Mouse (Mus musculus) forebrain, embryonic 16.5 days (tissue): ENCODE measurements around the gene Mrpl44. TPM values are rescaled to one million over a fixed set of nuclear protein-coding genes. Genes with fewer than 3 reads are reported as not detected.

Experiments
- ATAC-seq: fragments of 200-750 bp; cut with Nextera tagmentation; 2 replicates; pipeline ENCODE4 v1.8.0; 2017; ENCODE audit warnings: mild to moderate bottlenecking, moderate library complexity
- H3K27ac ChIP-seq: fragments of 300-500 bp; sonication (generic); 2 replicates; pipeline ENCODE4 v1.5.1; 2014; ENCODE audit warnings: low read length, control low read depth
- H3K27me3 ChIP-seq: fragments of 300-500 bp; sonication (generic); replicated peaks from 2 replicates; pipeline ENCODE4 v1.6.1; 2014; ENCODE audit warnings: low read length; ENCODE audit not compliant: control insufficient read depth, insufficient read depth
- H3K36me3 ChIP-seq: fragments of 300-500 bp; sonication (generic); 2 replicates; pipeline ENCODE4 v1.6.1; 2014; ENCODE audit not compliant: control insufficient read depth, insufficient read depth
- H3K4me1 ChIP-seq: fragments of 300-500 bp; sonication (generic); replicated peaks from 2 replicates; pipeline ENCODE4 v1.6.1; 2014; ENCODE audit warnings: low read length; ENCODE audit not compliant: control insufficient read depth, insufficient read depth
- H3K4me2 ChIP-seq: fragments of 300-500 bp; sonication (generic); 2 replicates; pipeline ENCODE4 v1.6.1; 2014; ENCODE audit warnings: mild to moderate bottlenecking, low read length, control low read depth
- H3K4me3 ChIP-seq: fragments of 300-500 bp; sonication (generic); replicated peaks from 2 replicates; pipeline ENCODE4 v1.5.1; 2014; ENCODE audit warnings: mild to moderate bottlenecking, low read length, control low read depth
- H3K9ac ChIP-seq: fragments of 300-500 bp; sonication (generic); replicated peaks from 2 replicates; pipeline ENCODE4 v1.6.1; 2014; ENCODE audit warnings: low read depth, low read length, control low read depth
- H3K9me3 ChIP-seq: fragments of 300-500 bp; sonication (generic); 2 replicates; pipeline ENCODE4 v1.6.1; 2016; ENCODE audit warnings: low read length; ENCODE audit not compliant: control insufficient read depth
- WGBS: fragments of 180-500 bp; shearing (Covaris S2); extraction: QIAGEN DNeasy Blood & Tissue Kit; methylation state at CpG from one replicate; pipeline ENCODE4 v1.1.7; 2014; 5-methylcytosine and 5-hydroxymethylcytosine counted together
- polyA plus RNA-seq: library from polyadenylated mRNA; unstranded; fragments of >200 nt; fragmentation: Nextera tagmentation; extraction: Ambion mirVana; gene quantifications from 2 replicates; pipeline ENCODE4 v1.2.1, GENCODE M21; 2015

The Mrpl44 gene
- 44.3 TPM in 2 replicates for polyA plus RNA-seq

- H3K4me2 ChIP-seq: peak within 1 kb of the TSS; percentile 62
- H3K9me3 ChIP-seq: no peaks in the 10 kb centered on the region
- H3K27me3 ChIP-seq: no peaks in the 10 kb centered on the region
- peak within 1 kb of the TSS; percentile 82 for H3K27ac ChIP-seq
- under 1% methylated on average over 38 of the region's 38 CpGs for WGBS
- H3K36me3 ChIP-seq: peaks cover 17% of the 10 kb centered on the region
- peaks cover 4% of the 10 kb centered on the region for H3K4me1 ChIP-seq
- peak; percentile 100 for ATAC-seq
- H3K4me3 ChIP-seq: peak within 1 kb of the TSS; percentile 58
- H3K9ac ChIP-seq: peak within 1 kb of the TSS; percentile 71
These were observed at the start of gene Mrpl44, which contains the start of gene Wdfy1 for GRCm38 (mm10) chr1:79775927-79776458. Gene Mrpl44, plus strand, starts transcription at chr1:79776018. Gene Wdfy1, minus strand, starts transcription at chr1:79776143.

GRCm38 (mm10) chr1:79734794-79735193 lies 41.0 kb upstream of the Mrpl44 start:
- H3K4me3 ChIP-seq: no peak overlapping the region
- no peaks in the 10 kb centered on the region for H3K9me3 ChIP-seq
- H3K27ac ChIP-seq: no peak overlapping the region
- H3K4me1 ChIP-seq: no peaks in the 10 kb centered on the region
- H3K36me3 ChIP-seq: 0 out of 2 replicates have a peak, but pooled peaks cover 3% of the 10 kb centered on the region
- WGBS: 88% methylated on average over 5 of the region's 5 CpGs
- H3K27me3 ChIP-seq: no peaks in the 10 kb centered on the region
- no peak overlapping the region for H3K4me2 ChIP-seq
- no peak overlapping the region for H3K9ac ChIP-seq
- ATAC-seq: no peak

- H3K4me3 ChIP-seq: no peak overlapping the region
- H3K27me3 ChIP-seq: no peaks in the 10 kb centered on the region
- H3K9ac ChIP-seq: no peak overlapping the region
- H3K4me2 ChIP-seq: no peak overlapping the region
- H3K27ac ChIP-seq: no peak overlapping the region
- no peak for ATAC-seq
- H3K4me1 ChIP-seq: no peaks in the 10 kb centered on the region
- 0 out of 2 replicates have a peak, but pooled peaks cover 3% of the 10 kb centered on the region for H3K36me3 ChIP-seq
- WGBS: 92% methylated on average over 3 of the region's 3 CpGs
- H3K9me3 ChIP-seq: no peaks in the 10 kb centered on the region
These were observed 39.4 kb upstream of the Mrpl44 start for GRCm38 (mm10) chr1:79736408-79736807.

- no peak overlapping the region for H3K9ac ChIP-seq
- H3K27me3 ChIP-seq: no peaks in the 10 kb centered on the region
- 93% methylated on average over 2 of the region's 2 CpGs for WGBS
- no peaks in the 10 kb centered on the region for H3K36me3 ChIP-seq
- no peak for ATAC-seq
- H3K9me3 ChIP-seq: no peaks in the 10 kb centered on the region
- no peak overlapping the region for H3K27ac ChIP-seq
- no peak overlapping the region for H3K4me3 ChIP-seq
- no peak overlapping the region for H3K4me2 ChIP-seq
- H3K4me1 ChIP-seq: no peaks in the 10 kb centered on the region
These were observed 36.1 kb upstream of the Mrpl44 start for GRCm38 (mm10) chr1:79739726-79740125.

GRCm38 (mm10) chr1:79741002-79741401 lies 34.8 kb upstream of the Mrpl44 start:
- WGBS: 86% methylated on average over 4 of the region's 4 CpGs
- H3K9ac ChIP-seq: no peak overlapping the region
- H3K4me3 ChIP-seq: no peak overlapping the region
- no peak for ATAC-seq
- no peak overlapping the region for H3K4me2 ChIP-seq
- H3K4me1 ChIP-seq: no peaks in the 10 kb centered on the region
- H3K36me3 ChIP-seq: no peaks in the 10 kb centered on the region
- H3K27ac ChIP-seq: no peak overlapping the region
- H3K27me3 ChIP-seq: no peaks in the 10 kb centered on the region
- no peaks in the 10 kb centered on the region for H3K9me3 ChIP-seq

- no peak for ATAC-seq
- H3K27ac ChIP-seq: no peak overlapping the region
- no peaks in the 10 kb centered on the region for H3K9me3 ChIP-seq
- no peak overlapping the region for H3K4me3 ChIP-seq
- H3K4me1 ChIP-seq: no peaks in the 10 kb centered on the region
- no peak overlapping the region for H3K4me2 ChIP-seq
- H3K27me3 ChIP-seq: no peaks in the 10 kb centered on the region
- WGBS: 88% methylated on average over 7 of the region's 7 CpGs
- no peak overlapping the region for H3K9ac ChIP-seq
- no peaks in the 10 kb centered on the region for H3K36me3 ChIP-seq
These were observed 32.9 kb upstream of the Mrpl44 start for GRCm38 (mm10) chr1:79742949-79743348.

- WGBS: 94% methylated on average over 1 of the region's 1 CpGs
- H3K27ac ChIP-seq: no peak overlapping the region
- H3K4me2 ChIP-seq: no peak overlapping the region
- H3K27me3 ChIP-seq: no peaks in the 10 kb centered on the region
- H3K36me3 ChIP-seq: no peaks in the 10 kb centered on the region
- H3K4me3 ChIP-seq: no peak overlapping the region
- no peaks in the 10 kb centered on the region for H3K9me3 ChIP-seq
- ATAC-seq: no peak
- H3K9ac ChIP-seq: no peak overlapping the region
- no peaks in the 10 kb centered on the region for H3K4me1 ChIP-seq
These were observed 32.4 kb upstream of the Mrpl44 start for GRCm38 (mm10) chr1:79743385-79743784.

GRCm38 (mm10) chr1:79746056-79746455 lies 29.8 kb upstream of the Mrpl44 start:
- Histone ChIP-seq H3K4me3 (no peak overlapping the region), H3K4me2 (no peak overlapping the region), H3K9me3 (no peaks in the 10 kb centered on the region), H3K27ac (no peak overlapping the region), H3K9ac (no peak overlapping the region), H3K36me3 (no peaks in the 10 kb centered on the region), H3K27me3 (no peaks in the 10 kb centered on the region), H3K4me1 (no peaks in the 10 kb centered on the region)
- ATAC-seq: no peak
- WGBS: 92% methylated on average over 4 of the region's 4 CpGs

- Histone ChIP-seq H3K9ac (no peak overlapping the region), H3K27ac (no peak overlapping the region), H3K27me3 (no peaks in the 10 kb centered on the region), H3K9me3 (no peaks in the 10 kb centered on the region), H3K36me3 (peaks cover 2% of the 10 kb centered on the region; the same call in 1 of the 2 replicates), H3K4me3 (no peak overlapping the region), H3K4me1 (no peaks in the 10 kb centered on the region), H3K4me2 (no peak overlapping the region)
- ATAC-seq: no peak
- 84% methylated on average over 5 of the region's 5 CpGs for WGBS
These were observed 24.6 kb upstream of the Mrpl44 start for GRCm38 (mm10) chr1:79751186-79751585.
